ENCODE assay signal across 25 mouse cellular contexts in genomic region chr17:11533835-11534234, GRCm38 (mm10).
A peak's percentile ranks its signal among the peaks of the same experiment; 100 is the strongest.
DNase-seq lines count a peak whose midpoint lies in the region; ATAC-seq and TF ChIP-seq lines count a peak whose summit lies in the region.
"Had no signal": no experiment of that assay in that cellular context is flagged by ENCODE, and none has a peak within 500 bp of the region (broad histone marks: within the 10 kb centered on the region; RNA-seq: fewer than 3 reads in every experiment).

No protein-coding gene starts in this region.

- H3K4me1 ChIP-seq in forebrain, embryonic 10.5 days: peaks cover 39% of the 10 kb centered on the region
- peaks cover 13% of the 10 kb centered on the region for H3K4me1 ChIP-seq in forebrain, embryonic 16.5 days (replicated peaks; ENCODE audit: control insufficient read depth, insufficient read depth, low read length)
- H3K4me1 ChIP-seq in hindbrain, embryonic 12.5 days: peaks cover 18% of the 10 kb centered on the region
- 0 out of 2 replicates have a peak, but pooled peaks cover 3% of the 10 kb centered on the region for H3K4me1 ChIP-seq in hindbrain, postnatal 0 days (ENCODE audit: insufficient read depth, low read length)
- H3K4me1 ChIP-seq in ES-Bruce4 (ENCODE audit: control insufficient read depth, insufficient read depth, low read length): peaks cover 7% of the 10 kb centered on the region
- H3K4me1 ChIP-seq: liver, embryonic 13.5 days had no signal

- H3K4me2 ChIP-seq in forebrain, embryonic 16.5 days (ENCODE audit: low read length): no peak overlapping the region
- no peak overlapping the region for H3K4me2 ChIP-seq in hindbrain, embryonic 12.5 days (replicated peaks)
- no peak overlapping the region for H3K4me2 ChIP-seq in hindbrain, postnatal 0 days (ENCODE audit: low read depth, low read length)
- H3K4me2 ChIP-seq: limb, embryonic 13.5 days; liver, embryonic 13.5 days; lung, embryonic 14.5 days had no signal

- H3K4me3 ChIP-seq in forebrain, embryonic 10.5 days: no peak overlapping the region
- H3K4me3 ChIP-seq in forebrain, embryonic 16.5 days (replicated peaks; ENCODE audit: low read length): no peak overlapping the region
- no peak overlapping the region for H3K4me3 ChIP-seq in hindbrain, embryonic 12.5 days
- no peak overlapping the region for H3K4me3 ChIP-seq in hindbrain, postnatal 0 days (ENCODE audit: low read length)
- no peak overlapping the region for H3K4me3 ChIP-seq in ES-Bruce4 (ENCODE audit: low read depth, low read length)
- H3K4me3 ChIP-seq: layer of hippocampus, adult 2 months; limb, embryonic 13.5 days; liver, embryonic 13.5 days had no signal

- WGBS in forebrain, embryonic 10.5 days: 12% methylated on average over 1 of the region's 1 CpGs
- WGBS in forebrain, embryonic 16.5 days: 36% methylated on average over 1 of the region's 1 CpGs
- WGBS in hindbrain, embryonic 12.5 days: 21% methylated on average over 1 of the region's 1 CpGs
- WGBS in hindbrain, postnatal 0 days: 40% methylated on average over 1 of the region's 1 CpGs

- peak; percentile 88 for TF ChIP-seq EP300 in ES-Bruce4 (IDR thresholded peaks at IDR 0.05; ENCODE audit: insufficient read depth, low read depth, low read length)

- no peaks in the 10 kb centered on the region for H3K9me3 ChIP-seq in forebrain, embryonic 10.5 days
- no peaks in the 10 kb centered on the region for H3K9me3 ChIP-seq in forebrain, embryonic 16.5 days (ENCODE audit: control insufficient read depth, low read length)
- no peaks in the 10 kb centered on the region for H3K9me3 ChIP-seq in hindbrain, embryonic 12.5 days (replicated peaks)
- H3K9me3 ChIP-seq in hindbrain, postnatal 0 days (ENCODE audit: low read length): no peaks in the 10 kb centered on the region
- no peaks in the 10 kb centered on the region for H3K9me3 ChIP-seq in ES-Bruce4 (replicated peaks; ENCODE audit: control insufficient read depth, insufficient read depth, low read length, poor library complexity, severe bottlenecking)
- H3K9me3 ChIP-seq: liver, embryonic 13.5 days had no signal

- peak; percentile 15 for DNase-seq in forebrain, embryonic 10.5 days (ENCODE audit: extremely low spot score, low spot score)
- no peak for DNase-seq in hindbrain, postnatal 0 days (ENCODE audit: low spot score)
- peak; percentile 74 for DNase-seq in ZHBTc4 (ENCODE audit: low read depth, low spot score)
- no peak for DNase-seq in gastrocnemius, adult 8-10 months (ENCODE audit: low spot score in 2 of 2)
- DNase-seq: adrenal gland, postnatal 25 days; cerebellum, adult 18-20 months; cerebellum, postnatal 25 days; gastrocnemius, postnatal 10 days; heart, adult 18-20 months; heart, postnatal 36 days; kidney, adult 2 months; kidney, postnatal 14 days; layer of hippocampus, postnatal 36 days; liver, embryonic 13.5 days; lung, embryonic 14.5 days; lung, postnatal 4 days; thymus, postnatal 25 days had no signal

- no peaks in the 10 kb centered on the region for H3K27me3 ChIP-seq in forebrain, embryonic 10.5 days (ENCODE audit: poor library complexity, severe bottlenecking)
- no peaks in the 10 kb centered on the region for H3K27me3 ChIP-seq in forebrain, embryonic 16.5 days (replicated peaks; ENCODE audit: control insufficient read depth, insufficient read depth, low read length)
- no peaks in the 10 kb centered on the region for H3K27me3 ChIP-seq in hindbrain, embryonic 12.5 days
- no peaks in the 10 kb centered on the region for H3K27me3 ChIP-seq in hindbrain, postnatal 0 days (ENCODE audit: insufficient read depth, low read length)
- H3K27me3 ChIP-seq in ES-Bruce4 (ENCODE audit: control insufficient read depth, insufficient read depth, low read length, poor library complexity, severe bottlenecking): no peaks in the 10 kb centered on the region
- H3K27me3 ChIP-seq: CH12.LX; limb, embryonic 13.5 days; liver, embryonic 13.5 days; Patski had no signal

- no peak for ATAC-seq in forebrain, embryonic 16.5 days
- ATAC-seq in hindbrain, embryonic 12.5 days (ENCODE audit: low FRiP score): 0 out of 2 replicates have a peak, but pooled peaks have one; percentile 38
- ATAC-seq in hindbrain, postnatal 0 days: no peak
- ATAC-seq: inflammation-experienced regulatory T-cells, adult 6 months; Patski had no signal

- H3K36me3 ChIP-seq in forebrain, embryonic 10.5 days (replicated peaks): no peaks in the 10 kb centered on the region
- H3K36me3 ChIP-seq in forebrain, embryonic 16.5 days (ENCODE audit: control insufficient read depth, insufficient read depth): no peaks in the 10 kb centered on the region
- no peaks in the 10 kb centered on the region for H3K36me3 ChIP-seq in hindbrain, embryonic 12.5 days
- H3K36me3 ChIP-seq in hindbrain, postnatal 0 days (ENCODE audit: insufficient read depth, low read length): no peaks in the 10 kb centered on the region
- H3K36me3 ChIP-seq in ES-Bruce4 (ENCODE audit: control insufficient read depth, insufficient read depth, low read length, poor library complexity, severe bottlenecking): no peaks in the 10 kb centered on the region
- H3K36me3 ChIP-seq: limb, embryonic 13.5 days; liver, embryonic 13.5 days had no signal

- TF ChIP-seq POLR2A in ES-Bruce4 (IDR thresholded peaks at IDR 0.05; ENCODE audit: insufficient read depth, low read length): no peak

- H3K9ac ChIP-seq in forebrain, embryonic 16.5 days (replicated peaks; ENCODE audit: low read depth, low read length): no peak overlapping the region
- H3K9ac ChIP-seq in hindbrain, embryonic 12.5 days: no peak overlapping the region
- H3K9ac ChIP-seq in hindbrain, postnatal 0 days (replicated peaks; ENCODE audit: low read length): no peak overlapping the region
- no peak overlapping the region for H3K9ac ChIP-seq in ES-Bruce4 (ENCODE audit: low read depth, poor library complexity, severe bottlenecking)
- H3K9ac ChIP-seq: limb, embryonic 13.5 days; liver, embryonic 13.5 days; lung, embryonic 14.5 days had no signal

- H3K27ac ChIP-seq in forebrain, embryonic 10.5 days: peak overlapping the region; percentile 71
- no peak overlapping the region for H3K27ac ChIP-seq in forebrain, embryonic 16.5 days (ENCODE audit: low read length)
- H3K27ac ChIP-seq in hindbrain, embryonic 12.5 days: no peak overlapping the region
- no peak overlapping the region for H3K27ac ChIP-seq in hindbrain, postnatal 0 days
- no peak overlapping the region for H3K27ac ChIP-seq in ES-Bruce4 (ENCODE audit: insufficient read depth, low read length)
- H3K27ac ChIP-seq: limb, embryonic 13.5 days; liver, embryonic 13.5 days had no signal

- TF ChIP-seq CTCF in hindbrain, postnatal 0 days (IDR thresholded peaks at IDR 0.05; ENCODE audit: low read depth): no peak
- no peak for TF ChIP-seq CTCF in ES-Bruce4 (IDR thresholded peaks at IDR 0.05; ENCODE audit: low read depth, low read length)

Comparison
In these comparisons a context has a peak if more than half of its experiments do, and no peak if none do; other contexts are left out.
1. DNase-seq: peak in forebrain, embryonic 10.5 days (single experiment) and ZHBTc4 (single experiment); none in hindbrain, postnatal 0 days (single experiment) and gastrocnemius, adult 8-10 months (0 of 2).